In the genomic region with DNA sequence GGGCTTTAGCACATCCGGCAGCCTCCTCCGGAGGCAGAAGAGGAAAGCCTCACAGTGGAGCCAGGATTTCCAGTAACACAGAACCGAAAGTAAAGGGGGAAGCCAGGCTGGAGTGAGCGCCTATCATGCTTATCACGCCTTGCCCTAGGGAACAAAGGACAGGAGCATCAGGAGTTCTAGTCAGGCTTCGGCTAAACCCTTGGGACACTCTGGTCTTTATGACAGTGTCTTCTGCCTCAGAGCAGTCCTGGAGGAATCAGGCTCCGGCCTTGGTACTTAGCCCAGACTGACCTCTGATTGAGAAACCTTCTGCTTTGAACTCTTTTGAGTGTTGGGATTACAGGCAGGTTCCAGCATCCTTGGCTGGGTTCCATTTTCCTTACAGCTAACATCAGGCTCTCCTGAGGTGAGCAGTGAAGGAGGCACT, we compare ENCODE assay signal across 11 mouse cellular contexts. TPM values are rescaled to one million over a fixed set of nuclear protein-coding genes. Genes with fewer than 3 reads are reported as not detected.
A peak's percentile ranks its signal among the peaks of the same experiment; 100 is the strongest.
DNase-seq lines count a peak whose midpoint lies in the region; ATAC-seq and TF ChIP-seq lines count a peak whose summit lies in the region.
"Had no signal": no experiment of that assay in that cellular context is flagged by ENCODE, and none has a peak within 500 bp of the region (broad histone marks: within the 10 kb centered on the region; RNA-seq: fewer than 3 reads in every experiment).

No protein-coding gene starts in this region.

- H3K9me3 ChIP-seq in heart, embryonic 11.5 days (replicated peaks; ENCODE audit: control insufficient read depth, low read length) = no peaks in the 10 kb centered on the region
- H3K9me3 ChIP-seq in ES-E14 (ENCODE audit: control insufficient read depth, insufficient read depth, low read depth, low read length) = no peaks in the 10 kb centered on the region
- no peaks in the 10 kb centered on the region for H3K9me3 ChIP-seq in heart, embryonic 15.5 days (replicated peaks)
- H3K9me3 ChIP-seq in liver, embryonic 16.5 days (replicated peaks; ENCODE audit: control insufficient read depth, low read length) = no peaks in the 10 kb centered on the region
- H3K9me3 ChIP-seq: neural tube, embryonic 12.5 days had no signal

- H3K27ac ChIP-seq in heart, embryonic 11.5 days (ENCODE audit: low read depth, low read length) = peak overlapping the region; percentile 91
- H3K27ac ChIP-seq in ES-E14 (ENCODE audit: insufficient read depth, low read depth, low read length, poor library complexity, severe bottlenecking) = 0 out of 2 replicates have a peak overlapping the region, but pooled peaks have one; percentile 5
- 0 out of 2 replicates have a peak overlapping the region, but pooled peaks have one; percentile 29 for H3K27ac ChIP-seq in heart, embryonic 15.5 days
- peak overlapping the region; percentile 98 for H3K27ac ChIP-seq in liver, embryonic 16.5 days (ENCODE audit: low read length)
- H3K27ac ChIP-seq: neural tube, embryonic 12.5 days had no signal

- H3K36me3 ChIP-seq in heart, embryonic 11.5 days (ENCODE audit: control insufficient read depth, insufficient read depth, low read length) = no peaks in the 10 kb centered on the region
- H3K36me3 ChIP-seq in ES-E14 (ENCODE audit: control insufficient read depth, insufficient read depth, low read length, poor library complexity, severe bottlenecking) = no peaks in the 10 kb centered on the region
- no peaks in the 10 kb centered on the region for H3K36me3 ChIP-seq in heart, embryonic 15.5 days
- no peaks in the 10 kb centered on the region for H3K36me3 ChIP-seq in liver, embryonic 16.5 days (ENCODE audit: control insufficient read depth, insufficient read depth)
- H3K36me3 ChIP-seq: neural tube, embryonic 12.5 days had no signal

- no peak overlapping the region for H3K4me2 ChIP-seq in heart, embryonic 11.5 days
- no peak overlapping the region for H3K4me2 ChIP-seq in heart, embryonic 15.5 days
- H3K4me2 ChIP-seq in liver, embryonic 16.5 days (ENCODE audit: low read depth, low read length) = peak overlapping the region; percentile 19; the same call in 1 of the 2 replicates
- H3K4me2 ChIP-seq: neural tube, embryonic 12.5 days had no signal

- no peak for DNase-seq in heart, adult 8-10 months (ENCODE audit: low spot score)
- DNase-seq in ES-E14 (ENCODE audit: low read depth, low spot score) = no peak
- DNase-seq in left cerebral cortex, postnatal 36 days (ENCODE audit: low spot score in 2 of 2) = no peak
- no peak for DNase-seq in frontal cortex, postnatal 25 days (ENCODE audit: low spot score in 2 of 2)
- no peak for DNase-seq in cerebellum, adult 18-20 months
- DNase-seq: thymus, postnatal 4 days had no signal

- peaks cover 55% of the 10 kb centered on the region for H3K4me1 ChIP-seq in heart, embryonic 11.5 days (ENCODE audit: control insufficient read depth, insufficient read depth, low read length)
- peaks cover 14 to 29% of the 10 kb centered on the region in 2 experiments for H3K4me1 ChIP-seq in ES-E14 (ENCODE audit: control insufficient read depth in 2 of 2, insufficient read depth in 2 of 2, low read length in 2 of 2, poor library complexity in 1 of 2)
- H3K4me1 ChIP-seq in heart, embryonic 15.5 days (replicated peaks) = peaks cover 61% of the 10 kb centered on the region
- peaks cover 95% of the 10 kb centered on the region for H3K4me1 ChIP-seq in liver, embryonic 16.5 days (ENCODE audit: control insufficient read depth, low read depth, low read length)

- in situ Hi-C loops in ES-E14 (cut with MboI; ENCODE audit: low sequenced_read_pairs in 2 of 2, unreplicated experiment in 2 of 2) = no loop called here

- peak overlapping the region; percentile 4; the same call in 1 of the 2 replicates for H3K9ac ChIP-seq in heart, embryonic 11.5 days (ENCODE audit: low read depth, low read length)
- H3K9ac ChIP-seq in ES-E14 (ENCODE audit: insufficient read depth, low read depth, low read length, poor library complexity, severe bottlenecking) = peak overlapping the region; percentile 34; the same call in 1 of the 2 replicates
- H3K9ac ChIP-seq in heart, embryonic 15.5 days = no peak overlapping the region
- H3K9ac ChIP-seq in liver, embryonic 16.5 days (ENCODE audit: low read depth, low read length) = peak overlapping the region; percentile 60
- H3K9ac ChIP-seq: neural tube, embryonic 12.5 days had no signal

- no peak for ATAC-seq in heart, embryonic 11.5 days (replicated peaks; ENCODE audit: insufficient number of reproducible peaks, low FRiP score, low TSS enrichment)
- no peak for ATAC-seq in heart, embryonic 15.5 days (replicated peaks; ENCODE audit: insufficient number of reproducible peaks, insufficient read depth, low FRiP score, low read depth)
- no peak for ATAC-seq in liver, embryonic 16.5 days (ENCODE audit: low read depth)

- H3K27me3 ChIP-seq in heart, embryonic 11.5 days (ENCODE audit: control insufficient read depth, insufficient read depth, low read length) = no peaks in the 10 kb centered on the region
- no peaks in the 10 kb centered on the region for H3K27me3 ChIP-seq in heart, embryonic 15.5 days
- no peaks in the 10 kb centered on the region for H3K27me3 ChIP-seq in liver, embryonic 16.5 days (ENCODE audit: control insufficient read depth, insufficient read depth, low read depth, low read length)
- H3K27me3 ChIP-seq: CH12.LX; neural tube, embryonic 12.5 days had no signal

- H3K4me3 ChIP-seq in heart, embryonic 11.5 days (ENCODE audit: low read depth, low read length) = no peak overlapping the region
- H3K4me3 ChIP-seq in ES-E14 (ENCODE audit: insufficient read depth in 1 of 2, low read depth in 1 of 2, low read length in 2 of 2, poor library complexity in 1 of 2, severe bottlenecking in 1 of 2) = no peak overlapping the region
- H3K4me3 ChIP-seq in heart, embryonic 15.5 days = no peak overlapping the region
- no peak overlapping the region for H3K4me3 ChIP-seq in liver, embryonic 16.5 days (ENCODE audit: low read depth, low read length)
- H3K4me3 ChIP-seq: neural tube, embryonic 12.5 days had no signal

- intact Hi-C loops in left cerebral cortex, postnatal 36 days (cut with DNase I) = no loop called here

- 39% methylated on average over 7 of the region's 7 CpGs for WGBS in heart, embryonic 11.5 days (ENCODE audit: insufficient replicate concordance)
- 35% methylated on average over 7 of the region's 7 CpGs for WGBS in heart, embryonic 15.5 days
- WGBS in liver, embryonic 16.5 days (ENCODE audit: insufficient replicate concordance) = 45% methylated on average over 7 of the region's 7 CpGs

TF ChIP-seq in ES-E14, 5 proteins besides CTCF, POLR2A, EP300 and RAD21:
- TF ChIP-seq ZC3H11A (IDR thresholded peaks at IDR 0.05; ENCODE audit: borderline replicate concordance, low read depth, low read length) (no peak), CHD2 (IDR thresholded peaks at IDR 0.05; ENCODE audit: low read depth, low read length) (no peak), HCFC1 (IDR thresholded peaks at IDR 0.05; ENCODE audit: borderline replicate concordance, insufficient read depth, low read length) (no peak), MAFK (IDR thresholded peaks at IDR 0.05; ENCODE audit: insufficient read depth, low read depth, low read length) (no peak), ZNF384 (IDR thresholded peaks at IDR 0.05; ENCODE audit: low read depth, low read length) (no peak)

RNA-seq across cellular contexts. Expression of a gene that starts 48.4 kb away (rescaled TPM):
- polyA plus RNA-seq in heart, embryonic 11.5 days (2014; fragmentation: Nextera tagmentation; extraction: Ambion mirVana) = 23.5 and 27.3 TPM in 2 replicates
- total RNA-seq in heart, adult 8-10 months (2022) = 10 to 100 TPM; 16.0 to 22.3 (median 17.4) TPM
- total RNA-seq in ES-E14 (2012; rRNA removed) = 75.3 and 82.0 TPM in 2 replicates
- polyA plus RNA-seq in heart, embryonic 15.5 days (2015; fragmentation: Nextera tagmentation; extraction: Ambion mirVana) = 17.9 and 18.2 TPM in 2 replicates
- polyA plus RNA-seq in liver, embryonic 16.5 days (2015; fragmentation: Nextera tagmentation; extraction: Ambion mirVana) = 74.7 and 80.0 TPM in 2 replicates
- 1 to 10 TPM; 6.0 to 7.1 TPM for total RNA-seq in left cerebral cortex, postnatal 36 days (2021)

Comparison
In these comparisons a context has a peak if more than half of its experiments do, and no peak if none do; other contexts are left out.
1. H3K27ac ChIP-seq: peak in every context shown above with its lines; median percentile 98 in liver, embryonic 16.5 days; 91 in heart, embryonic 11.5 days; 29 in heart, embryonic 15.5 days; 5 in ES-E14.